ENCODE assay signal across 13 mouse cellular contexts in genomic region chr15:94776119-94777069, GRCm38 (mm10).
DNase-seq lines count a peak whose midpoint lies in the region; ATAC-seq lines count a peak whose summit lies in the region.
"Had no signal": no experiment of that assay in that cellular context is flagged by ENCODE, and none has a peak within 500 bp of the region (broad histone marks: within the 10 kb centered on the region; RNA-seq: fewer than 3 reads in every experiment).

No protein-coding gene starts in this region.

- H3K4me3 ChIP-seq in kidney, embryonic 15.5 days (replicated peaks): no peak overlapping the region
- no peak overlapping the region for H3K4me3 ChIP-seq in hindbrain, embryonic 12.5 days
- no peak overlapping the region for H3K4me3 ChIP-seq in neural tube, embryonic 11.5 days (ENCODE audit: low read depth, low read length)
- H3K4me3 ChIP-seq: liver, embryonic 13.5 days; midbrain, embryonic 10.5 days; stomach, embryonic 15.5 days had no signal

- ATAC-seq in kidney, embryonic 15.5 days (replicated peaks; ENCODE audit: low FRiP score): no peak; the same call in 1 of the 2 replicates
- ATAC-seq in hindbrain, embryonic 12.5 days (ENCODE audit: low FRiP score): peak; percentile 48
- ATAC-seq in neural tube, embryonic 11.5 days (ENCODE audit: insufficient read depth, low FRiP score, low TSS enrichment): peak; percentile 65
- ATAC-seq: intestine, embryonic 16.5 days; Patski had no signal

- H3K4me2 ChIP-seq in kidney, embryonic 15.5 days: peak overlapping the region; percentile 32
- H3K4me2 ChIP-seq in hindbrain, embryonic 12.5 days (replicated peaks): peak overlapping the region; percentile 42
- H3K4me2 ChIP-seq in neural tube, embryonic 11.5 days (ENCODE audit: low read depth): peak overlapping the region; percentile 19
- H3K4me2 ChIP-seq: liver, embryonic 13.5 days; stomach, embryonic 15.5 days had no signal

- peaks cover 10% of the 10 kb centered on the region for H3K4me1 ChIP-seq in kidney, embryonic 15.5 days
- peaks cover 6% of the 10 kb centered on the region for H3K4me1 ChIP-seq in hindbrain, embryonic 12.5 days
- peaks cover 8% of the 10 kb centered on the region; the same call in 1 of the 2 replicates for H3K4me1 ChIP-seq in neural tube, embryonic 11.5 days (ENCODE audit: control insufficient read depth, insufficient read depth, low read length)
- H3K4me1 ChIP-seq: liver, embryonic 13.5 days; stomach, embryonic 15.5 days had no signal

- H3K27ac ChIP-seq in kidney, embryonic 15.5 days: no peak overlapping the region
- H3K27ac ChIP-seq in hindbrain, embryonic 12.5 days: 0 out of 2 replicates have a peak overlapping the region, but pooled peaks have one; percentile 1
- H3K27ac ChIP-seq in neural tube, embryonic 11.5 days (ENCODE audit: low read depth, low read length): 0 out of 2 replicates have a peak overlapping the region, but pooled peaks have one; percentile 31
- H3K27ac ChIP-seq: liver, embryonic 13.5 days; midbrain, embryonic 10.5 days; stomach, embryonic 15.5 days had no signal

- WGBS in kidney, embryonic 15.5 days: 30% methylated on average over 17 of the region's 17 CpGs
- WGBS in hindbrain, embryonic 12.5 days: 36% methylated on average over 17 of the region's 17 CpGs
- 41% methylated on average over 17 of the region's 17 CpGs for WGBS in neural tube, embryonic 11.5 days

- H3K27me3 ChIP-seq in kidney, embryonic 15.5 days: no peaks in the 10 kb centered on the region
- H3K27me3 ChIP-seq in hindbrain, embryonic 12.5 days: no peaks in the 10 kb centered on the region
- no peaks in the 10 kb centered on the region for H3K27me3 ChIP-seq in neural tube, embryonic 11.5 days (ENCODE audit: control insufficient read depth, insufficient read depth, low read length)
- H3K27me3 ChIP-seq: liver, embryonic 13.5 days; Patski; stomach, embryonic 15.5 days had no signal

- H3K36me3 ChIP-seq in kidney, embryonic 15.5 days: no peaks in the 10 kb centered on the region
- no peaks in the 10 kb centered on the region for H3K36me3 ChIP-seq in hindbrain, embryonic 12.5 days
- no peaks in the 10 kb centered on the region for H3K36me3 ChIP-seq in neural tube, embryonic 11.5 days (ENCODE audit: control insufficient read depth, insufficient read depth, low read length)
- H3K36me3 ChIP-seq: liver, embryonic 13.5 days; midbrain, embryonic 10.5 days; stomach, embryonic 15.5 days had no signal

- no peak overlapping the region for H3K9ac ChIP-seq in kidney, embryonic 15.5 days
- no peak overlapping the region for H3K9ac ChIP-seq in hindbrain, embryonic 12.5 days
- no peak overlapping the region for H3K9ac ChIP-seq in neural tube, embryonic 11.5 days (ENCODE audit: low read length)
- H3K9ac ChIP-seq: liver, embryonic 13.5 days; stomach, embryonic 15.5 days had no signal

- no peaks in the 10 kb centered on the region for H3K9me3 ChIP-seq in kidney, embryonic 15.5 days (replicated peaks)
- 0 out of 2 replicates have a peak, but pooled peaks cover 3% of the 10 kb centered on the region for H3K9me3 ChIP-seq in hindbrain, embryonic 12.5 days (replicated peaks)
- H3K9me3 ChIP-seq in neural tube, embryonic 11.5 days (ENCODE audit: control insufficient read depth, low read length): 0 out of 2 replicates have a peak, but pooled peaks cover 2% of the 10 kb centered on the region
- H3K9me3 ChIP-seq: liver, embryonic 13.5 days; midbrain, embryonic 10.5 days; stomach, embryonic 15.5 days had no signal

- DNase-seq in kidney, adult 18-20 months: no peak
- peak; percentile 27 for DNase-seq in embryo, embryonic 9.5 days (ENCODE audit: extremely low spot score)
- DNase-seq in neural tube, embryonic 11.5 days (ENCODE audit: low spot score): peak; percentile 60
- no peak for DNase-seq in heart, adult 18-20 months
- DNase-seq in thymus, postnatal 36 days: no peak
- DNase-seq in urinary bladder, postnatal 14 days (ENCODE audit: low spot score): no peak
- DNase-seq: liver, embryonic 13.5 days had no signal

Comparison
In these comparisons a context has a peak if more than half of its experiments do, and no peak if none do; other contexts are left out.
1. DNase-seq: peak in embryo, embryonic 9.5 days (single experiment) and neural tube, embryonic 11.5 days (single experiment); none in kidney, adult 18-20 months (single experiment), heart, adult 18-20 months (0 of 2), thymus, postnatal 36 days (0 of 2) and urinary bladder, postnatal 14 days (single experiment).
2. Peak in every context shown above with its lines, with median percentiles within 50 percentile points of each other: H3K4me2 ChIP-seq.